Mouse (Mus musculus): ENCODE measurements at regions not wholly inside any gene's neighbourhood (a gene's known extent, or its start where the extent isn't known, plus 50 kb on each side); places are given as distances from the start of the nearest gene placed in this dataset.

- peak; percentile 12 for DNase-seq (ENCODE audit: extremely low read depth)
- Histone ChIP-seq H3K79me2 (replicated peaks; ENCODE audit: control insufficient read depth, extremely low read depth, insufficient read depth, poor library complexity, severe bottlenecking) (no peaks in the 10 kb centered on the region), H3K4me3 (replicated peaks in 1 of 3; ENCODE audit: low read depth in 2 of 3, low read length in 2 of 3, poor library complexity in 1 of 3) (no peak overlapping the region), H3K4me2 (ENCODE audit: insufficient read depth, low read depth, poor library complexity, severe bottlenecking) (no peak overlapping the region), H3K27ac (ENCODE audit: insufficient read depth, low read depth) (no peak overlapping the region), H3K4me1 (ENCODE audit: control insufficient read depth in 1 of 2, insufficient read depth in 2 of 2) (no peaks in the 10 kb centered on the region), H3K9ac (ENCODE audit: insufficient read depth, low read depth) (no peak overlapping the region), H3K36me3 (replicated peaks in 1 of 2; ENCODE audit: control insufficient read depth in 1 of 2, insufficient read depth in 1 of 2, low read length in 1 of 2) (no peaks in the 10 kb centered on the region), H3K9me3 (replicated peaks; ENCODE audit: low read length) (no peaks in the 10 kb centered on the region), H3K27me3 (replicated peaks) (no peaks in the 10 kb centered on the region)
- in situ Hi-C loops (cut with MboI; ENCODE audit: low pct_ligation_motif_present, low pct_unique_long_range_greater_than_20kb, low sequenced_read_pairs): no loop called here
- TF ChIP-seq MXI1 (IDR thresholded peaks at IDR 0.05; ENCODE audit: low read depth, low read length): no peak
- TF ChIP-seq BHLHE40 (IDR thresholded peaks at IDR 0.05; ENCODE audit: low read depth, low read length): 0 out of 2 replicates have a peak, but pooled peaks have one; percentile 30
- TF ChIP-seq JUN (IDR thresholded peaks at IDR 0.05; ENCODE audit: insufficient read depth, low read depth, low read length): peak; percentile 12; the same call in 1 of the 2 replicates
- TF ChIP-seq RAD21 (IDR thresholded peaks at IDR 0.05; ENCODE audit: low read depth, low read length): no peak
- TF ChIP-seq NRF1 (IDR thresholded peaks at IDR 0.05; ENCODE audit: low read depth, low read length): no peak
- dilution Hi-C loops (cut with MboI; ENCODE audit: extremely low pct_ligation_motif_present, extremely low pct_unique_long_range_greater_than_20kb, low sequenced_read_pairs): no loop called here
Measured at GRCm38 (mm10) chr4:33795461-33795860, 128.9 kb upstream of the Cnr1 start.

GRCm38 (mm10) chr4:33797964-33798363 lies 126.4 kb upstream of the Cnr1 start:
- TF ChIP-seq USF2 (conservative IDR thresholded peaks at IDR 0.05; ENCODE audit: low read depth, low read length): no peak
- no peak for TF ChIP-seq USF1 (IDR thresholded peaks at IDR 0.05; ENCODE audit: low read depth, low read length)
- no peak for TF ChIP-seq JUND (conservative IDR thresholded peaks at IDR 0.05; ENCODE audit: low read depth, low read length)
- no peak for TF ChIP-seq CHD2 (IDR thresholded peaks at IDR 0.05; ENCODE audit: low read length)
- no peak for TF ChIP-seq MAX (IDR thresholded peaks at IDR 0.05; ENCODE audit: low read length)
- TF ChIP-seq JUN (IDR thresholded peaks at IDR 0.05; ENCODE audit: insufficient read depth, low read depth, low read length): no peak
- TF ChIP-seq ZKSCAN1 (IDR thresholded peaks at IDR 0.05; ENCODE audit: borderline replicate concordance, low read depth, low read length): no peak
- TF ChIP-seq MYC (IDR thresholded peaks at IDR 0.05; ENCODE audit: low read depth, low read length): no peak
- TF ChIP-seq MXI1 (IDR thresholded peaks at IDR 0.05; ENCODE audit: low read depth, low read length): no peak
- no peak for TF ChIP-seq PAX5 (IDR thresholded peaks at IDR 0.05; ENCODE audit: low read length)
- no peak for TF ChIP-seq ZNF384 (IDR thresholded peaks at IDR 0.05; ENCODE audit: low read depth, low read length)
- no peak for TF ChIP-seq MAFK (IDR thresholded peaks at IDR 0.05; ENCODE audit: insufficient replicate concordance, low read length)
- TF ChIP-seq POLR2A (IDR thresholded peaks at IDR 0.05; ENCODE audit: low read depth, low read length): no peak
- TF ChIP-seq NRF1 (IDR thresholded peaks at IDR 0.05; ENCODE audit: low read depth, low read length): no peak
- TF ChIP-seq RAD21 (IDR thresholded peaks at IDR 0.05; ENCODE audit: low read depth, low read length): no peak
- TF ChIP-seq ELF1 (IDR thresholded peaks at IDR 0.05; ENCODE audit: low read depth, low read length): no peak
- no peak for TF ChIP-seq MAZ (IDR thresholded peaks at IDR 0.05; ENCODE audit: low read depth, low read length)
- no peak for TF ChIP-seq EP300 (IDR thresholded peaks at IDR 0.05; ENCODE audit: low read length)
- TF ChIP-seq SMC3 (IDR thresholded peaks at IDR 0.05; ENCODE audit: low read depth, low read length): no peak
- TF ChIP-seq SIN3A (IDR thresholded peaks at IDR 0.05; ENCODE audit: low read length): no peak
- no peaks in the 10 kb centered on the region for H3K36me3 ChIP-seq (replicated peaks in 1 of 2; ENCODE audit: control insufficient read depth in 1 of 2, insufficient read depth in 1 of 2, low read length in 1 of 2)
- no peak overlapping the region for H3K9ac ChIP-seq (ENCODE audit: insufficient read depth, low read depth)
- in situ Hi-C loops (cut with MboI; ENCODE audit: low pct_ligation_motif_present, low pct_unique_long_range_greater_than_20kb, low sequenced_read_pairs): no loop called here
- no peak overlapping the region for H3K27ac ChIP-seq (ENCODE audit: insufficient read depth, low read depth)
- no peak overlapping the region for H3K4me3 ChIP-seq (replicated peaks in 1 of 3; ENCODE audit: low read depth in 2 of 3, low read length in 2 of 3, poor library complexity in 1 of 3)
- dilution Hi-C loops (cut with MboI; ENCODE audit: extremely low pct_ligation_motif_present, extremely low pct_unique_long_range_greater_than_20kb, low sequenced_read_pairs): no loop called here
- H3K4me1 ChIP-seq (ENCODE audit: control insufficient read depth in 1 of 2, insufficient read depth in 2 of 2): no peaks in the 10 kb centered on the region
- H3K79me2 ChIP-seq (replicated peaks; ENCODE audit: control insufficient read depth, extremely low read depth, insufficient read depth, poor library complexity, severe bottlenecking): no peaks in the 10 kb centered on the region
- H3K27me3 ChIP-seq (replicated peaks): no peaks in the 10 kb centered on the region
- H3K4me2 ChIP-seq (ENCODE audit: insufficient read depth, low read depth, poor library complexity, severe bottlenecking): no peak overlapping the region
- DNase-seq (ENCODE audit: extremely low read depth): no peak
- H3K9me3 ChIP-seq (replicated peaks; ENCODE audit: low read length): no peaks in the 10 kb centered on the region
